Mouse (Mus musculus) spleen, postnatal 4 days (tissue): ENCODE data around the gene Slc24a4.

Experiments
- DNase-seq, 2 experiments: peaks; one replicate each; pipeline ENCODE4 v3.0.0; 2022; ENCODE audit warnings: low spot score in 2 of 2

Gene Slc24a4

DNA sequence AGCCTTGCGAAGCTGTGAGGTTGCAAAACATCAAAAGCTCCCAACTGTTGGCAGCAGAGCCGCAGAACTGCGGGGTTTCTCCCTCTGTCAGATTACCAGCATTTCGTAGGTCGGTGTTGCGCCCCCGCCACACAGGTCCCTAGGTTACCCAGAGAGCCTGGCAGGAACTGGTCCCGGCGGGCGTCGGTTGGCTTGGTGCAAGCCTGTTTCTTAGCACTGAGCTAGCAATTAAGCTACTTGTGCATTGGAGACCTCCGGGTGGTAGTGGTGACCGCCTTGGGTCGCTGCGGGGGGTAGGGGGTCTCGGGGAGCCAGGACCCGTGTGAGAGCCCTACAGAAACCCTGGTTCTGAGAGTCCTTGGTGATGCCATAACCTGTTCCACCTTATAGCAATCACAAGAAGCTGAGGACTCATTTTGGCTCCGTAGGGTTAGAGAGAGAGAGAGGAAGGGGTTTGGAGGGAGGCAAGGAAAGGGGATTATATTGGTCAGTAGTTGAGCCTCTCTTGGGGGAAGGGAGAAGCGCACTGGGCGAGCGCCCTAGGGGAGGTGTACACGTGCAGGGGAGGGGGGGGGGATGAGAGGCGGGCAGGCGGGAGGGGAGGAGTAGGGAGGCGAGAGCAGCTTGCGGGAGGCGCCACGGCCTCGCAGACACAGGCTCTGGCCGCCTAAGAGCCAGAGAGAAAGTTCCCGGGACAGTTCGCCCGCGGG lies at the start of gene Slc24a4:
TSS of gene Slc24a4 (plus strand) at position 653 of the 710 bp plus-strand sequence.
- no peak for DNase-seq

DNA sequence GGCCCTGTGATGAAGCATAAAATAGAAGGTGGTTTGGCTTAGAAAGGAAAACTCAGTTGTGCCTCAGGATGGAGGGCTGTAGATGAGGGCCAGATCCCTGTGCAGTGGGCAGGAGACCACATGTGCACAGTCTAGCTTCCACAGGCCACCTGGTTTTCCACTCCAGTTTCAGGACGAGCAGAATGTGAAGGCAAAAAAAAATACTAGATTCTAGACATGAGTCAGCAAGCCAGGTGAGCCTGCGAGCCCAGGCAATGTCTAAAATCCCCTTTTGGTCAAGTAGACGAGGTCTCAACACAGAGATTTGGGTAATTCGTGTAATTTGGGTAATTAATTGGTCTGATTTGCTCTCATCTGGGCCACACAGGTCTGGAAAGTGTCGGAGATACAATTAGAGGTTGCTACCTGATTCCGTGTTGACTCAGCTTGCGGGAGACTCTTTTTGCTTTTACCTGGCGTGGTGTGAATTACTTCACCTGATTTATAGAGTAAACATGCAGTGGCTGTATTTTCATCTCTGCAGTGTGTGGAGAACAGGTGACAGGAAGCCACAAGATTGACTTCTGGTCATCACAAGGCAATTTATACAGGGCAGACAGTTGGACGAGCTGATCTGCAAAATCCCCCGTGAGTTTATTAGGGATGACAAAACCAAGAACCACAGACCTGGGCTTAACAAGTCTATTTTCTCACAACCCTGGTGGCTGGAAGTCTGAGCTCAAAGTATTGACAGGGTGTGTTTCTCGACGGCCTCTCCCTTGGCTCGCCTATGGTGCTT lies 45.7 kb upstream of the Slc24a4 start:
- no peak for DNase-seq

DNA sequence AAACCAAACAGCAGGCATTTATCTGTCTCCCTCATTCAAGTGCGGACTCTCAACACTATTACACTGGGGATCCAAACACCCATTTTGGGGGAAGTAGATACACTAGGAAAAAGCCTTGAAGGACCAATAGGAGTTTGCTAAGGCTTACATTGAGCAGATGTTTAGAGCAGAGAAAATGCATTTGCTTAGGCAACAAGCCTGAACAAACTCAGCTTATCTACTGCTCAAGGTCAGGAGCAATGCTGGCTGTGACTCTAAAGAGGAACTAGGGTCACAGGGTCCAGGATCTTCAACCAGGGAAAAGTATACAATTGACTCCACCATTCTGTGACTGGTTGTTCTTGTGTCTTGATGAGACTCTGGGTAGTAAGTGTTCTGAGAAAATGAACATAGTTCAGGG lies 38.0 kb upstream of the Slc24a4 start:
- DNase-seq: no peak

DNA sequence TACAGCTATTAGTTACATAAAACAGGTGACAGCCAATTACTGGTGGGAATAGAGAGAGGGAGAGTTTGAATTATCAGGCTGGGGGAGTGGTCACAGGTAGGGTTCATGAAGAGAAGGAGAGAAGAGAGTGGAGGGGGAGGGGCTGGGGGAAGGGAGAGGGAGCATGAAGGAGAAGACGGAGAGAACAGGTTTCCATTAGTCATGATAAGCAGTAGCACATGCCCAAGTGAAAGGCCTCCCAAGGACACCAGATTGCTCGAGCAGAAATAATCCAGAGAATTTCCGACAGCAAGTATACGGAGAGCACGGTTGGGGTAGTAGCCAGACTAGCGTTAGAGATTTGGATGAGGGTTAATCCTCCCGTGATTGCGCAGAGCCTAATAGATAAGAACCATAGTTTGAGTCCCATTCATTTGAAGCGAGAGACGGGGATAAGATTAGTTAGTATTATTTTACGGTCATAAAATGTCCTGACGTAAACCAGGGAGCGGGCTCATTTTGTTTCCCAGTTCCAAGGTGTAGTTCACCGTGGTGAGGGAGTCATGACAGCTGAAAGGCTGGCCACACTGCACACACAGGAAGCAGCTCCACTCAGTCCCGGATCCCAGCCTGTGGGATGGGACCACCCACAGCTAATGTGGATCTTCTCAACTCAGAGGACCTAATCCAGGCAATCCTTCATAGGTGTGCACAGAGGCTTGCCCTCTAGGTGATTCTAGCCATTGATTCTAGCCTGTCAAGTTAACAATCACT lies 36.0 kb upstream of the Slc24a4 start:
- DNase-seq: no peak

DNA sequence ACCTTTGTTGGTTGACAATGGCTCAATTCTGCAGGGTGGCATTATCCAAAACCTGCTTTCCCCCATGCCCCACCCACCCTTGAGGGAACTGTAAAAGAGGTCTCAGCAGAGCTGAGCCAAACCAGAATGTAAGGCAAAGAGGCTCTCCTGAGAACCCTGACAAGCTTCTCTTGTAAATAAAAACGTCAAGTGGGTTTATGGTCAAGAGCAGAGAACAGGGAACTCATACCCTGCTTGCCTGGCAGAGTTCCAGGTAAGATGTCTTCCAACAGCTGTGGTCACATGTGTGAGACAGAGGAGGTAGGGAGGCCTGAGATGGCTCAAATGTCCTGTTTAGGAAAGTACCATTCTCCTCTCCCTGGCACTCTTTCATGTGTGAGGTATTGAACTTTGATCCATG lies 22.5 kb upstream of the Slc24a4 start:
- no peak for DNase-seq

DNA sequence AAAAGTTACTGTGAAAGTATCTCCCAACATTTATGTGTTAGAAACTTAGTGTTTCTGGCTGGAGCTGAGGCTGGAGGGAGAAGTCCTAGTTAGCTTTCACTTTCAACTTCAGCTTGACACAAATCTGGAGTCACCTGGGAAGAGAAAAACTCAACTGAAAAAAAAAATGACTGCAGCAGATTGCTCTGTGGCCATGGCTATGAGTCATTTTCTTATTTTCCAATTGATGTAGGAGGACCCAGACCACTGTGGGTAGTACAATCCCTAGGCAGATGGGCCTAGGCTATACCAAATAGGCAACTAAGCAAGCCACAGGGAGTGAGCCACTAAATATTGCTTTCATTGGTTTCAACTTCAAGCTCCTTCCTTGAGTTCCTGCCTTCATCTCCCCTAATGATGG lies 19.7 kb upstream of the Slc24a4 start:
- no peak for DNase-seq

DNA sequence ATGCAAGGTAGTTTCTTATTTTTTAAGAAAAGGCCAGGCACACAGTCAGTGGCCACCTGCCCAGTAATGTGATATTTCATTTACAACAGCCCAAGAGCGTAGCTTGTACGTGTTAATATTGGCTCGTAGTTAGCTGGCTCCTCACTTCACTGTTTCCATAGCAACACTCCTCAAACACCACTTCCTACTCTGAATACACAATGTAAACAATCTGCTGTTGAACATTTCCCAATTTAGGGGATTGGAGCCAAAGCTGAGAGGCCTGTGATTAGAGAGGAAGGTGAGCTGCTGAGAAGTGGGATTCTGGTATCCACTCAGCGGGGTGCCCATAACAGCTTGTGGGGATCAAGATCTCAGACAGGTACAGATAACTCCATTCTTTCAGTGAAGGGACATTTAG lies 16.0 kb upstream of the Slc24a4 start:
- DNase-seq: no peak

DNA sequence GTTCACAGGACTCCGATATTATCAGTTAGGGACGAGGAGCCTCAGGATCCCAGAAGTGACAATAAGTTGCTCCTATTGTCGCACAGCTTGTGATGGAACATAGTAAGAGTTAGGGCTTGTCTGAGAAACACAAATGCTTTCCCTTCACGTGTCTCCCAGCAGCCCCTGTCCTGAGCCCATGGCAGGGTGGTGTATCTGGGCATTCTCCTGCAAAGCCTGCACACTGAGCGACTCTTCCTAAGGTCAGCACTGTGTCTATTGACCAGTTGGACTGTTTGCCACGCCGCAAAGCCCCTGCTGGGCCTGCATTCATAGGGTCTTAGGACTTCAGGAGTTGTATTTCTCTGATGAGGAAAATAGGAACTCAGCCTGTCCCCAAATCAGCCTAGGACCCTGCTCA lies 15.6 kb upstream of the Slc24a4 start:
- DNase-seq: no peak

DNA sequence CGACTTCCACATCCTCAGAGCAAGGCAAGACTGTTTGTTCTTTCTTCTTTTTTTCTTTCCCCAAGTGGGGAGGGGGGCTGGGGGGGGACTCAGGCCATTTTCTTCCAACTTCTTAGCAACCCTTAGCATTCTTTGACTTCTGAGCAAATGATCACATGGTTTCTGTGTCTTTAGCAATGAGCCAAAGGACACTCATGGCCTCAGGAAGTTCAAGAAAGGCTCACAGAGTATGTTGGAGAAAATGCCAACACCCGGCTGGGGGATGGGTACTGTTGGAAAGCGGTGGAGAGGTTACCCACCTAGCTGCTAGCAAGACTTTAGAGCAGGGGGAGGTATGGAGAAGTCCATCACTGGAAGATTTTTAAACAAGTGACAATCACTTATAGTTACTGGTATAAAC lies 15.1 kb upstream of the Slc24a4 start:
- DNase-seq: no peak

DNA sequence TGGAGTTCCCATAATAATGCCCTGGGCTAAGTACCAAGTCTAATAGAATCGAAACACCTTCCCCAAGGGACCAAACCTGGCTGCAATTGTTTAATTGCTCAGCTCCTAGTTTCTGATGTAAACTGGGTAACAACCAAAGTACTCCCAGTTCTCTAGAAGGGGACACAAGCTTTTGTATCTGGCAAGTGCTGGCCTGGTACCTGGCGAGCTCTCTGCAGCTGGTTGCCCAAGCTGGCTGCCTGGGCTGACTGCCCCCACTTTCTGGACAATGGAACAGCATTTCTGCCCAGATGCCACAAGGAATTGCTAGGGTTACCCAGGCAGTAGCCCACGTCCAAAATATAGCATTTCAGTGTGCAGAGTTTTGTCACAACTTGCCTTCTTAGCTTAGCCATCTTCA lies 12.0 kb upstream of the Slc24a4 start:
- no peak for DNase-seq

DNA sequence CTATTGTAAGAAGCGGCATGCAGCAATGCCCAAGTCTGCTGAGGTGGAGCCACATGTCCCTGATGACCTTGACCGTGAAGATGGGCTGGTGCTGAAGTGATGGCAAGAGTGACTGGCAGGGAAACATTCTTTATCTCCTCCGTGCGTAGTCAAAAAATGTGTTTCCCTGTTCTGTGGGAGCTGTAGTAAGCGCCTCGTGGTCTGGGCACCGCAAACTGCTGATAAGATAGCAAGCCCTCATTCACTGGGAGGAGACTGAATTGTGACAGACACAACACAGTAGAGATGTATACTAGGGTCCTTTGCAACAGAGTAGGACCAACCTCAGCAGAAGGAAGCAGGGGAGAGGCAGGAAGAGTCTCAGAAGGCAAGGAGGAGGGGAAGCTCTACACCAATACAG lies 10.5 kb upstream of the Slc24a4 start:
- DNase-seq: no peak

DNA sequence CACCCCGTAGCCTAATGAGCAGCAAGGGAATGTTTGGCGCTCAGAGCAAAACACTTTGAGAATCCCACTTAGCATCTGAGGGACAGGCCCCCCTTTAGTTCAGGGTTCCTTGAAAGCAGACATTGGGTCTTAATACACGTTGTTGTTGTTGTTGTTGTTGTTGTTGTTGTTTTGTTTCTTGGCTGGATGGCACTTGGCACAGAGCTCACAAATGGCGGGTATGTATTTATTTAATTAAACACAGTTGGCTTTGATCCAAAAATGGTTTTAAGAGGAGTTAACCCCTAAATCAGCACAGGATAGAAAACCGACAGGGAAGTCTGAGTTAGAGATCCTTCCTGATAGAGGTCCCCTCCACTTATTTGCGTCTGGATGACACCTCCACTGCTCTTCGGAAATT lies 932 bp upstream of the Slc24a4 start:
- DNase-seq: no peak

DNA sequence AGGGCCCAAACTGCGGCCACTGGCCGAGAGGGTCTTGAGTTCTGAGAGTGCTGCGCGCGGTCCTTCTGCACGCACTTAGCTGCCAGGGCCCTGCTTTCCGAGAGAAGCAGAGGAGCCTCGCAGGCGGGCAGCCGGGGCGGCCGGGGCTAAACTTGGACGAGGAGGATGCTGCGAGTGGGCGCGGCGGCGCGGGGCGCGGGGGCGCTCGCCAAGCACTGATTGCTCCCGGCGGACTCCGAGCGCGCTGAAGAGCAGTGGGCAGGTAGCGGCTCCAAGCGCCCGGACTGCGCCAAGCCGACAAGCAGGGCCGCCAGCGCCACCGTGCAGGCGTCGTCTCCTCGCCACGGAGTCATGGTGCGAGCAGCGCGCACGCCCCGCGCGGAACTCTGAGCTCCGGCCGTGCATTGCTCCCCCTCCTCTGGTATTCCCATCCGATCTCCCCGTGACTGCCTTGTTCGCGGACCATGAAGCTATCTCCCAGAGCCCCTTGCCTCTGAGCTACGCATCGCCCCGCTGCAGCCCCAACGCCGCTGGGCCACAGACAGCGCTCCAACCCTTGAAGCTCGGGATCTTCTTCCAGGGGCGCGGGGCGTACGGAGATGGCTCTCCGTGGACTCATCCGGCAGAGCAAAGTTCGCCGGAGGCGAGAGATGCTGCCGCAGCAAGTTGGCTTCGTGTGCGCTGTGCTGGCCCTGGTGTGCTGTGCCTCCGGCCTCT lies 416 bp downstream of the Slc24a4 start:
- no peak for DNase-seq

DNA sequence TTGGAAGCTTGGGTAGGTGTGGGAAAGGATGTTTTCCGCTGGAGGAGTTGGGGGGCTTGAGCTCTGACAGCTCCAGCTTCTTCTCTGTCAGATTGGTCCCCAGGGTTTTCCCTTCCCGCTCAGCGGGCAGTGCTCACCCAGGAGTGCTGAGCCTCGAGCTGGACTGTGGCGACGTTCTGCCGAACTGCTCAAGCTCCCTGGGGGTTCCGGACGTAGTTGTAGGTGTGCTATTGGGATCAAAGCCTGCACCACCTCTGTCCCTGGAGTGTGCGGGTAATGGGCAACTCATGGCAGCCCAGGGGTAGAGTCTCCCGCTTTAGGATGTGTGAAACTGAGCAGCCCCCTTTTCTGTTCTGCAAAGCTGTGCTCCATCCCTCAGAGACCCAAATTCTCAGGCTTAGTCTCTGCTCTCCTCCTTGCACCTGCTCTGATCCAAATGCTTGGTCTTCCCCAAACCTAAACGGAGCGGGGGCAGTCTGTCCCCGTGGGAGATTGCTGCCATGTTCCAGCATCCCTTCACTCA lies 1.0 kb downstream of the Slc24a4 start:
- DNase-seq: no peak

DNA sequence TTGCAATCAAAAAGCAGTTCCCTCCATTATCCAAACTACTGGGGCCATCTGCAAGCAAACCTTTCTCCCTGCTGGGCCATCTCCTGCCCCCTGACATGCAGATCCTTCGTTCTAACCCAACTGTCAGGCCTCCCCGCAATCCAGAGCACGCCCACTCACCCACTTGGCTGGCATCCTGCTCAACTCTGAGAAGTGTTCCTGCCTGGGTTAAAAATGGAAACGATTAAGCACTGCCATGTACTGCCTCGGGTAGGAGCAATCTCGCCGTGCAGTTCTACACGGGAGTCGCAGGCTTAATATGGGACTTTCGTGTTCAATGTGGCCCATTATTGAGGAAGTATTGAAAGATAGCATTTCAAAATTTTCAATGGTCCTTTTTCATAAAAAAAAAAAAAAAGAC lies 11.2 kb downstream of the Slc24a4 start:
- DNase-seq: no peak

DNA sequence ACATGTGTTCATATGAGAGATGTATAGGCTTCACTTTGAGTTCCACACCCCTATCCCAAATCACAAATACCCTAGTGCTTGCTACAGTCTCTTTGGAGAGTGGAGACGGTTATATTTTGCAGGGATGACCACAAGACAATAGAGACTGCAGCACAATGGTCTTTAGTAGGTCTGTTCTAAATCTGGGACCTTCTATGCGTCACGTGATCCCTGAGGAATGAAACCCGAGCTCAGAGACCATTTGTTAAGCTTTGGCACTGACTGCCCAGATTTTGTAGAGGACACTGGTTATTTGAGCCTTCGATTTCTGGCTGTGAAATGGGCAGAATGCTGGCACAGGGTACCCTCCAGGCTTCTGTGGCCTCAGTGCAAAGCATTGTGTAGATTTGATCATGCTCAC lies 12.8 kb downstream of the Slc24a4 start:
- no peak for DNase-seq

DNA sequence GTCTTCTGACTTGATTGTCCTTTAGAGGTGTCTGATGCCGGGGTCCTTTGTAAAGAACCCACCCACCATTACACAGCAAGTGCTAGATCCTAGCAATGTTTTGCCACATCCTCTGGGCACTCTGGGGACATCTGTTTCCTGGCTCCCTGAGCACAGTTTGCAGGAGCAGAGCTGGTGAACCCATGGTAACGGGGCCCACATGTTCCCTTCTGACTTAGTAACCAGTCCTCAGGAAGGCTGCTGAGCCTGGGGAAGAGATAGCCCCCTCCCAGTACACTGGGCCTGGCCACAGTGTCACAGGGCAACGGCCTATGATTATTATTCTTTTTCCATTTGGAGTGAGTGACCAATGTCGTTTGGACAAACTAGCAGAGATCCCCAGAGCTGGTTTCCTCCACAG lies 19.1 kb downstream of the Slc24a4 start:
- no peak for DNase-seq

DNA sequence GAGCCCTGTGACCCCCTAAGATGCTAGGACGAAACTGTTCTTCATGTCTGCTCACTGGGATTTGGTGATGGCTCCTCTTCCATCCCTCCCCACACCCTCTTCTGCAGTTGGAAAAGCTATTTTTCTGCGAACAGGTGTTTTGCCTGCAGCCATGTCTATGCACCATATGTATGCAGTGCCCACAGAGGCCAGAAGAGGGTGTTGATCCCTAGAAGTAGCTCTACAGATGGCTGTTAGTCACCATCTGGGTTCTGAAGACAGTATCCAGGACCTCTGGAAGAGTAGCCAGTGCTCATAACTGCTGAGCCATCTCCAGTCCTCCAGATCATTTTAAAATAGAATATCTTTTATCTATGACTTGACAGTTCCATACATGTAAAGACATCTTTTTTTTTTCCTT lies 20.2 kb downstream of the Slc24a4 start:
- no peak for DNase-seq

DNA sequence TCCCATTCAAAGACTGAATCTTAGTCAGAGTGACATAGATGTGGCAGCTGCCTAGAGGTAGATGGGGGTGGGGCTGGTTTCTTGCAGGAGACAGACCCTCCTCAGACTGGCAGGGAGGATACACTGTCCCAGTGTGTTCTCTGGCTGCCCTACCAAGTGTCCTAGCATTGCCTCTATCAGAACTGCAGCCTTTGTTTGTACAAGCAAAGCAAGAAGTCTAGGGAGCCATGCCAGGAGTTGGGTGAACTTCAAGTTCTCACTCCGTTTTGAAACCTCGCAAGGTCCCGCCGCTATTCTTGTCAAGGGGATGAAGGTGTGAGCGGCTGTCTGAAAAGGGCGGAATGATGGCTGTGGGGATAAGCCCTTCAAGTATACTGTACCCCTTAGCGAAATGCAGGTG lies 22.7 kb downstream of the Slc24a4 start:
- DNase-seq: no peak

DNA sequence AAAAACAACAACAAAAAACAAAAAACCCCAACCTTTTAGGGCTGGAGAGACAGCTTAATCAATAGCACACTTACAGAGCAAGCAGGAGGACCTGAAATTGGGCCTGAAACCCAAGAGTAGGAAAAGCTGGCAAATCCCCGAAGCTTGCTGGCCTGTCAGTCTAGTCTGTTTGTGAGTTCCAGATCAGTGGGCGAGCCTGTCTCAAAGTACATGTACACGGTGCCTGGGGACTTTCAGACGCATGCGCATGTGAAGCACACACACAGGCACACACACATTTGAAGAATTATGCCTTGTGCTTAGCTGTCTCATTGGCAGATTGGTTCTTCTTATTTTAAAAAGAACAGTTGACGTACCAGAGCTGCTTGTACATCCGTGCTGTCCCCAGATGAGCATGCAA lies 25.3 kb downstream of the Slc24a4 start:
- DNase-seq: no peak

DNA sequence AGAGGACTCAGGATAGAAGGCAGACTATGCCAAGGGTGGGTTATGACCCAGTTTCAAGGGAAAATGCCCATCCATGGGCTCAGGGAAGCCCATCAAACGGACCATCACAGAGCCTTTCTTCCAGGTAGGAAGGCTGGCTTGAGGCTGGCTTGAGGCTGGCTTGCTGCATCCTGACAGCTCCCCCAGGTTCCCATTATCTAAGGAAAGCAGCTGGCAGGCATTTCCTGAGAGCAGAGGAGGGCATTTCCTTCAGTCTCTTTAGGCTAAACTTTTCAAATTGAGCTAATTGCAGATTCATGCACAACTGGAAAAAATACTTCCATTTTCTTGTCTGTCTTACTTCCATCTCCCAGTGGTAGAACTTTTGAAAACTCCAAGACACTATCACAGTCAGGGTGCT lies 26.3 kb downstream of the Slc24a4 start:
- DNase-seq: no peak

DNA sequence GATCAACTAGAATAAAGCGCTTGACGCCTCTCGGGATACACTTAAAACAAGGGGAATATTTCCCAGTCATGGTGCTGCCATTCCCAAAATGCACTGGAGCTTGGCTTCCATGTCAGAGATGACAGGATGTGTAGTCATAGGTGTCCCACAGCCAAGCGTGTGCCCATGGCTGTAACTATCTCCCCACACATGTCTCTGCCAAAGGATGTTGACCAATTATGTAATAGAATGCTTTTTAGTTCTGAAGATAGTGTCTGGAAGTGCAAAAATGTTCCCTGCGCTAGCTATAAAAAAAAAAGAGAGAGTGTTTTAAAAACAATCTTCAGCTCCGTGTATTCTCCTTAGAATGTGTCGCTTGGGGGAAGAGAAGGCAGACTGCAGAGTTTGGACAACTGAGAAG lies 36.1 kb downstream of the Slc24a4 start:
- no peak for DNase-seq
